Mouse (Mus musculus): ENCODE data around the gene Lnpep. TPM values are rescaled to one million over a fixed set of nuclear protein-coding genes. Genes with fewer than 3 reads are reported as not detected.
A peak's percentile ranks its signal among the peaks of the same experiment; 100 is the strongest.

Gene Lnpep
- polyA plus RNA-seq, 1 experiment from 2014 or later, result 8.8 TPM

DNA sequence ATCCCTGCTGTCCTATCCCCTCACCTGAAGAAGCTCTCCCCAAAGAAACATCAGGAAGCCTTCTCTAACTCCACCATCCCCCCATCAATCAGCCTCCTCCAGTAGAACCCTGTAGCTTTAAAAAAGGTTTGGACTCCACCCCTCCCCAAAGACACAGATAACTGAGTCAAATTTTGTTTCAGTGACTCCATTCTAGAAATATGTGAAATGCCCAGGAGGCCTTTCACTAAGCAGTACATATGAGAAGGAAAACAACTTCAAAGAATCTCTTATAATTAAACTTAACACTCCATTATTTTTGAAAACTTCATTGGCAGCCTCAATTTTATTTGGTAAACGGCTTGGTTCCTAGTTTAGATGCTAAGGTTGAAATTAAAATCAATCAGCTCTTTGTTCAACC lies 6.4 kb downstream of the Lnpep start:
- Histone ChIP-seq H3K9ac (replicated peaks; ENCODE audit: low read length) (no peak overlapping the region), H3K4me1 (ENCODE audit: control insufficient read depth, insufficient read depth, low read length) (peaks cover 20% of the 10 kb centered on the region), H3K9me3 (ENCODE audit: control insufficient read depth, low read length) (no peaks in the 10 kb centered on the region), H3K36me3 (ENCODE audit: control insufficient read depth, insufficient read depth, low read length) (no peaks in the 10 kb centered on the region), H3K4me2 (ENCODE audit: low read length) (no peak overlapping the region), H3K27me3 (ENCODE audit: control insufficient read depth, insufficient read depth, low read length) (no peaks in the 10 kb centered on the region), H3K4me3 (replicated peaks; ENCODE audit: low read depth, low read length) (no peak overlapping the region), H3K27ac (replicated peaks; ENCODE audit: low read depth, low read length) (no peak overlapping the region)
- 93% methylated on average over 1 of the region's 1 CpGs for WGBS
- no peak for ATAC-seq (ENCODE audit: low FRiP score, low TSS enrichment)
- DNase-seq, result no peak

DNA sequence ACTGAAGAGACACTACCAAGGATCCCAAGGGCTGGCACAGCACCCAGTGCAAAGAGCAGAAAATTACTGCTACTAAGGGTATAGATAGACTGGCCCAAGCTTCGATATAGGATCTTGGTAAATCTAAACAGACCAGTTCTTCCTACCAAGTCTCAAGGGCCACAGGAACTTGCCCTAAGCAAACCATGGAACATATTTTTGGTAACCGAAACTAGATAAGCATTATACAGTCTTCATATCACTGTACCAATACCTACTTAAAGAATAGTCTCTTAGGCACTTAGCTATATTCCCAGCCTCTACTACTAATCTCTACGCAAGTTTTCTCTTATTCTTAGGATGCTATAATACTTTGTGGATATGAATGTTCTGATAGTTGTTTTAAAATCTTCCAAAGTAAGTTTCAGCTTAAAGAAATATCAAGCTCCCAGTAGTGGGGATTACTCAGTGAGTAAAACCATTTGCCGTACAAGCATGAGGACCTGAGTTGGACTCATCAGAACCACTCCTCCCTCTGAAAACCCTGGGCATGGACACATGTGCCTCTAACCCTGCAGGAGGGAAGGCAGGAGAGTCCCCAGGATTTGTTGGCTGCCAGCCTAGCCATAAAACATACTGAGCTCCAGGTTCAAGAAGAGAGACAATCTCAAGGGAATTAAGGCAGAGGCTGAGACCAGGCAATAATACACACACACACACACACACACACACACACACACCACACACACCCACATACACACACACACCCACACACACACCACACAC lies 7.2 kb downstream of the Lnpep start:
- 92% methylated on average over 4 of the region's 4 CpGs for WGBS
- no peaks in the 10 kb centered on the region for H3K9me3 ChIP-seq (ENCODE audit: control insufficient read depth, low read length)

DNA sequence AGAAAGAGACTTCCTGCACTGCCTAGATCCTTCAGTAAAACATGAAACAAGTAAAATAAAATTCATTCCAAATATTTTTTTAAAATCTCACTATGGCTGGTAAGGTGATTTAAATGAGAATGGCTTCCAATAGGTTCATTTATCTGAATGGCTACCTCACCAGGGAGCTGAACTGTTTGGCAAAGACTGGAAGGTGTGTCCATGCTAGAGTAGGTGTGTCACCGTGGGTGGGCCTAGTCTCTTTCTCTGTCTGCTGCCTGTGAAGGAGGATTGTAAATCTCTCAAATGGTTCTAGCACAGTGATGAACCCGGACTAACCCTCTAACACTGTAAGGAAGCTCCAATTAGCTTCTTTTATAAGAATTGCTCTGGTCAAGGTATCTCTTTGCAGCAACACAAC lies 12.5 kb downstream of the Lnpep start:
- no peaks in the 10 kb centered on the region for H3K27me3 ChIP-seq (ENCODE audit: control insufficient read depth, insufficient read depth, low read length)
- 0 out of 2 replicates have a peak, but pooled peaks cover 2% of the 10 kb centered on the region for H3K4me1 ChIP-seq (ENCODE audit: control insufficient read depth, insufficient read depth, low read length)
- H3K4me2 ChIP-seq (ENCODE audit: low read length), result no peak overlapping the region
- WGBS, result 94% methylated on average over 2 of the region's 2 CpGs
- no peaks in the 10 kb centered on the region for H3K36me3 ChIP-seq (ENCODE audit: control insufficient read depth, insufficient read depth, low read length)
- ATAC-seq (ENCODE audit: low FRiP score, low TSS enrichment) (no peak), DNase-seq (no peak)
- no peak overlapping the region for H3K27ac ChIP-seq (replicated peaks; ENCODE audit: low read depth, low read length)
- H3K9me3 ChIP-seq (ENCODE audit: control insufficient read depth, low read length), result no peaks in the 10 kb centered on the region
- no peak overlapping the region for H3K4me3 ChIP-seq (replicated peaks; ENCODE audit: low read depth, low read length)
- no peak overlapping the region for H3K9ac ChIP-seq (replicated peaks; ENCODE audit: low read length)

More for the DNA sequence above, 7.2 kb downstream of the Lnpep start:
- H3K4me1 ChIP-seq (ENCODE audit: control insufficient read depth, insufficient read depth, low read length), result peaks cover 11% of the 10 kb centered on the region
- H3K9ac ChIP-seq (replicated peaks; ENCODE audit: low read length), result no peak overlapping the region
- no peak for DNase-seq
- H3K4me3 ChIP-seq (replicated peaks; ENCODE audit: low read depth, low read length), result no peak overlapping the region
- no peak overlapping the region for H3K27ac ChIP-seq (replicated peaks; ENCODE audit: low read depth, low read length)
- H3K4me2 ChIP-seq (ENCODE audit: low read length), result no peak overlapping the region
- no peak for ATAC-seq (ENCODE audit: low FRiP score, low TSS enrichment)
- H3K27me3 ChIP-seq (ENCODE audit: control insufficient read depth, insufficient read depth, low read length), result no peaks in the 10 kb centered on the region
- H3K36me3 ChIP-seq (ENCODE audit: control insufficient read depth, insufficient read depth, low read length), result no peaks in the 10 kb centered on the region

DNA sequence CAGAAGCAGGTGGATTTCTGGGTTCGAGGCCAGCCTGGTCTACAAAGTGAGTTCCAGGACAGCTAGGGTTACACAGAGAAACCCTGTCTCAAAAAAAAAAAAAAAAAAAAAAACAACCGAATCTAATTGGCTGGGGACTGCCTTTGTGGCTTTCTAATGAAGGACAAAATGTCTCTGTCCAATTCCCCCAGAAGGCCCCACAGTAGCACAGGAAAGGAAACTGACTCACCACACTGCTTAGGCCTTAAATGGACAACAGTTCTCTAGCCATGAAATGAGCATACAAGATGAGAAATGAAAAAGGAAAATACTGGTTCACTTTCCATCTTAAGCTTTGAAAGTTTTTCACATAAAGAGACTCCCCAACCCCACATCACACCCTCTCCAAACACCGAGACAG lies 15.3 kb downstream of the Lnpep start:
- no peak for DNase-seq
- Histone ChIP-seq H3K36me3 (ENCODE audit: control insufficient read depth, insufficient read depth, low read length) (no peaks in the 10 kb centered on the region), H3K9me3 (ENCODE audit: control insufficient read depth, low read length) (no peaks in the 10 kb centered on the region), H3K4me1 (ENCODE audit: control insufficient read depth, insufficient read depth, low read length) (0 out of 2 replicates have a peak, but pooled peaks cover 2% of the 10 kb centered on the region), H3K4me3 (replicated peaks; ENCODE audit: low read depth, low read length) (no peak overlapping the region), H3K9ac (replicated peaks; ENCODE audit: low read length) (no peak overlapping the region), H3K27me3 (ENCODE audit: control insufficient read depth, insufficient read depth, low read length) (no peaks in the 10 kb centered on the region), H3K27ac (replicated peaks; ENCODE audit: low read depth, low read length) (no peak overlapping the region), H3K4me2 (ENCODE audit: low read length) (no peak overlapping the region)
- 72% methylated on average over 3 of the region's 3 CpGs for WGBS
- no peak for ATAC-seq (ENCODE audit: low FRiP score, low TSS enrichment)

DNA sequence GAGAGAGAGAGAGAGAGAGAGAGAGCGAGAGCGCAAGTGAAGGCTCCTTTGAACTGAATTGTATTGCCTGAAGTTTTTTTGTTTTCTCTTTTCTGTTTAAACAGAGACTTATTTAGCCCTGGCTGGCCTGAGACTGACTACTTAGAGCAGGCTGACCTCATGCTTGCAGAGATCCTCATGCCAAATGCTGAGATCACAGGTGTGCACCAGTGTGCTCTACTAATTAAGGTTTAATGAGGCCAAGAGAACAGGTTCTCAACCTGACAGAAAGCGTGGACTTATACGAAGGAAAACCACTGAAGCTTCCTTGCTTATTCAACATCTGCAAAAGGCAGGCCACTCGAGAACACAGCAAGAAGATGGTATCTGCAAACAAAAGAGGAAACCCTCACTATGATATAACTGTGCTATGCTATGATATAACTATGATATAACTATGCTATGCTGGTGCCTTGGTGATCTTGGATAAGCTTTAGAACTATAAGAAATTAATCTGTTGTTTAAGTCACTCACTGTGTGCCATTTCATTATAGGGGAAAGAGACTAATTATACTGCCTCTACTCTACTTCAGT lies 16.3 kb downstream of the Lnpep start:
- Histone ChIP-seq H3K9ac (replicated peaks; ENCODE audit: low read length) (no peak overlapping the region), H3K27me3 (ENCODE audit: control insufficient read depth, insufficient read depth, low read length) (no peaks in the 10 kb centered on the region), H3K4me1 (ENCODE audit: control insufficient read depth, insufficient read depth, low read length) (0 out of 2 replicates have a peak, but pooled peaks cover 2% of the 10 kb centered on the region), H3K27ac (replicated peaks; ENCODE audit: low read depth, low read length) (no peak overlapping the region), H3K36me3 (ENCODE audit: control insufficient read depth, insufficient read depth, low read length) (no peaks in the 10 kb centered on the region), H3K9me3 (ENCODE audit: control insufficient read depth, low read length) (no peaks in the 10 kb centered on the region), H3K4me3 (replicated peaks; ENCODE audit: low read depth, low read length) (no peak overlapping the region), H3K4me2 (ENCODE audit: low read length) (no peak overlapping the region)
- ATAC-seq (ENCODE audit: low FRiP score, low TSS enrichment), result no peak
- no peak for DNase-seq
- WGBS, result 81% methylated on average over 5 of the region's 5 CpGs

DNA sequence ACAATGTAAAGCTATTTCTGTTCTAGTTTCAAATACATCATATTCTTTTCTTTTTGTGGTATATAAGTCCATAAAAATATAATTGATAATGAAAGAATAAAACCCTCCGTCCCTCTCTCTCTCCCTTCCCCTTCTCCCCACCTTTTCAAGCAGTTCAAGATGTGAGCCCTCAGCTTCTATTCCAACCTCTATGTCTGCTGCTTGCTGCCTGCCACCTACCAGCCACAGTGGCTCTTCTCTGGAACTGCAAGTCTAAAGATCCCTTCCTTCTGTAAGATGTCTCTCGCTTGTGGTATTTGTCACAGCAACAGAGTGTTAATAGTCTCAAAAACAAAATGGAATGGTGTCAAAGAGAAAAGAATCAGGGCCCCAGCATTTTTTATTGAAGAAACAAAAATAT lies 20.3 kb downstream of the Lnpep start:
- H3K36me3 ChIP-seq (ENCODE audit: control insufficient read depth, insufficient read depth, low read length), result no peaks in the 10 kb centered on the region
- H3K9me3 ChIP-seq (ENCODE audit: control insufficient read depth, low read length), result no peaks in the 10 kb centered on the region
- ATAC-seq (ENCODE audit: low FRiP score, low TSS enrichment), result no peak
- H3K27ac ChIP-seq (replicated peaks; ENCODE audit: low read depth, low read length), result no peak overlapping the region
- no peak for DNase-seq
- H3K4me2 ChIP-seq (ENCODE audit: low read length), result no peak overlapping the region
- no peak overlapping the region for H3K4me3 ChIP-seq (replicated peaks; ENCODE audit: low read depth, low read length)
- no peaks in the 10 kb centered on the region for H3K27me3 ChIP-seq (ENCODE audit: control insufficient read depth, insufficient read depth, low read length)
- 92% methylated on average over 2 of the region's 2 CpGs for WGBS
- no peak overlapping the region for H3K9ac ChIP-seq (replicated peaks; ENCODE audit: low read length)
- peaks cover 6% of the 10 kb centered on the region; the same call in 1 of the 2 replicates for H3K4me1 ChIP-seq (ENCODE audit: control insufficient read depth, insufficient read depth, low read length)

DNA sequence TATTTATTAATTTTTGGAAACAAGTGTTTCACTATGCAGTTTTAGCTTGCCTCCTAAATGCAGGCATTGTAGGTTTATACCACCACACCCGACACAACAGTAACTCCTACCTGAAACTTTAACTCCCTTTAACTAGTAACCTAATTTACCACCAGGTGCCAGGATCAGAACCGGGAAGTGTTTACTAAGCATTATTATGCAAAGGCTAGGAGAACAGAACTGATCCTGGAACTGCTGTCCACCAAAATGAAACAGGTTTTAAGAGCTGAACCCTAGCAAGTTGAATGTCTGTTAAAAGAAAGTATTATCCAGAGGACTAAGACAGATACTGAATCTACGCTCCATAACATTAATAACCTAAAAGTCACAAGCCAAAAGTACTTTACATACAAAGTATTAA lies 21.2 kb downstream of the Lnpep start:
- 90% methylated on average over 3 of the region's 3 CpGs for WGBS
- ATAC-seq (ENCODE audit: low FRiP score, low TSS enrichment) (no peak), DNase-seq (no peak)
- Histone ChIP-seq H3K36me3 (ENCODE audit: control insufficient read depth, insufficient read depth, low read length) (no peaks in the 10 kb centered on the region), H3K27ac (replicated peaks; ENCODE audit: low read depth, low read length) (no peak overlapping the region), H3K4me3 (replicated peaks; ENCODE audit: low read depth, low read length) (no peak overlapping the region), H3K4me2 (ENCODE audit: low read length) (no peak overlapping the region), H3K27me3 (ENCODE audit: control insufficient read depth, insufficient read depth, low read length) (no peaks in the 10 kb centered on the region), H3K4me1 (ENCODE audit: control insufficient read depth, insufficient read depth, low read length) (peaks cover 6% of the 10 kb centered on the region; the same call in 1 of the 2 replicates), H3K9ac (replicated peaks; ENCODE audit: low read length) (no peak overlapping the region), H3K9me3 (ENCODE audit: control insufficient read depth, low read length) (no peaks in the 10 kb centered on the region)

DNA sequence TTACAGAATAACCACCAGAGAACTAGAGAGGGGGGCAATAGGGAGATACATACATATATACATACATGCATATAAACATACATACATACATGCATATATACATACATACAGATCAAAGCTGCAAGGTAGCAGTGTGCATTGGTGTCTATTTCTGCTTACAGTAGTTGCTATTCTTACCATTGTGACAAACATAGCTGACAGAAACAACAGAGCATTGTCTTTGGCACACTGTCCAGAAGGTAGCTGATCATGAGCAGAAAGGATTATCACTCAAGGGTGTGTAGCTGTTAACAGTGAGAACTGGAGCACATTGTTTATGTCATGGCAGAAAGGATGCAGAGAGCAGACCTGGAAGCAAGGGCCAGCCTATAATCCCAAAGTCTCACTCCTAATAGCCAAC lies 22.1 kb downstream of the Lnpep start:
- Histone ChIP-seq H3K27ac (replicated peaks; ENCODE audit: low read depth, low read length) (no peak overlapping the region), H3K4me3 (replicated peaks; ENCODE audit: low read depth, low read length) (no peak overlapping the region)

DNA sequence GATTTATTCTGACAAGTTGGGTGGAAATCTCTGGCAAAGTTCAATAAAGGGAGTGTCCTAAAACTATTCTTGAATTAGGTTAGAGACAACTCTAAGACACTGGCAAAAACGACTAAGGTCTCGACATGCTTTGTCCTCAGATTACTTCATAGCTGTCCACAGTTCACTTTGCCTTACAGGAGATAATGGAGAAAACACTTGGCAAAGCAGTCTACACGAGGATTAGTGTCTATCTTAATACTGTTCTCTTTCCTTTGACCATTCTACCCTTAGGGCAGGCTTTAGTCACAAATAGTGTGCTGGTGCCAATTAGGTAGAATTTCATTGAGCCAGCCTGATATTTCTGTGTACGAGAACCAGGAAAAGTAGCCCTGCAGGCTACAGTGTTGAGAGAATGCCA lies 22.5 kb downstream of the Lnpep start:
- Histone ChIP-seq H3K9me3 (ENCODE audit: control insufficient read depth, low read length) (no peaks in the 10 kb centered on the region), H3K36me3 (ENCODE audit: control insufficient read depth, insufficient read depth, low read length) (no peaks in the 10 kb centered on the region), H3K4me1 (ENCODE audit: control insufficient read depth, insufficient read depth, low read length) (peaks cover 4% of the 10 kb centered on the region; the same call in 1 of the 2 replicates), H3K27ac (replicated peaks; ENCODE audit: low read depth, low read length) (no peak overlapping the region), H3K4me3 (replicated peaks; ENCODE audit: low read depth, low read length) (no peak overlapping the region), H3K27me3 (ENCODE audit: control insufficient read depth, insufficient read depth, low read length) (no peaks in the 10 kb centered on the region), H3K9ac (replicated peaks; ENCODE audit: low read length) (no peak overlapping the region), H3K4me2 (ENCODE audit: low read length) (no peak overlapping the region)
- peak; percentile 54 for DNase-seq
- ATAC-seq (ENCODE audit: low FRiP score, low TSS enrichment), result peak; percentile 55; the same call in 1 of the 2 replicates
- WGBS, result 42% methylated on average over 4 of the region's 4 CpGs

More for the DNA sequence above, 22.1 kb downstream of the Lnpep start:
- no peak for ATAC-seq (ENCODE audit: low FRiP score, low TSS enrichment)
- Histone ChIP-seq H3K36me3 (ENCODE audit: control insufficient read depth, insufficient read depth, low read length) (no peaks in the 10 kb centered on the region), H3K9ac (replicated peaks; ENCODE audit: low read length) (no peak overlapping the region), H3K4me1 (ENCODE audit: control insufficient read depth, insufficient read depth, low read length) (peaks cover 6% of the 10 kb centered on the region; the same call in 1 of the 2 replicates), H3K9me3 (ENCODE audit: control insufficient read depth, low read length) (no peaks in the 10 kb centered on the region), H3K4me2 (ENCODE audit: low read length) (no peak overlapping the region), H3K27me3 (ENCODE audit: control insufficient read depth, insufficient read depth, low read length) (no peaks in the 10 kb centered on the region)
- no peak for DNase-seq
